Mouse (Mus musculus): Measurements from ENCODE around the gene Als2cr12.
"Not testable (repeated sequence)": the region's sequence is repeated elsewhere in the genome, so short reads cannot be mapped to it uniquely, and the experiment has no call there.

Als2cr12 gene

GRCm38 (mm10) chr1:58719356-58719945, 23.7 kb upstream of the Als2cr12 start:
- no peak for DNase-seq (ENCODE audit: inconsistent ontology term)

DNA sequence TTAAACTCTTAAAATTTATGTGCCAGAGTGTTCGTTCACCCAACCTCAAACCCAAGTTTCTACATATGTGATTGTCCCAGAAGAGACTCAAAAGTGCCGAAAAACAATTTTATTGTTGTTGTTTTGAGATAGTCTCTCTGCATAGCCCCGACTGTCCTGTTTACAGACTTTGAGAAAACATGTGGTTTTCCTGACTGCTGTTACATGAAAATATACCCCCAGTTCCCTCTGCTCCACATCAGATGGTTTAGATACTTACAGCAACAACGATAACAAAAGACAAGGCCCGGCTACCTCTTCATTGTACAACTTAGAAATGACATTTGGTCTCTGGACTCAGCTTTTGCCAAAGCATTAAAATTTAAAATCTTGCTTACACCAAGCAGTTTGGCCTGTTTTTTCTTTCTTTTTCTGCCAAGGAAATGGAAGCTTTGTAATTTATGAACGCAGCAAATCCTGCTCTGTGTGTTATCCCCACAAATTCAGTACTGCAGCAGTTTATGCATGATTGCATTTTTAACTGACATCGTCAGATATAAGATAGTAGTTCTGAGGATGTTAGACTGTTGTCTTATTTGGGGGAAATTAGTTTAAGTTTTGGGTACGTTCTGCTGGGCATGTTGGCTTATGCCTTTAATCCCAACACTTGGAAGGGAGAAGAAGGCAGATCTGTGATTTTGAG, 21.9 kb upstream of the Als2cr12 start:
- no peak for DNase-seq (ENCODE audit: inconsistent ontology term)

- no peak for DNase-seq (ENCODE audit: inconsistent ontology term)
These were observed 21.1 kb upstream of the Als2cr12 start for GRCm38 (mm10) chr1:58716883-58717220.

DNA sequence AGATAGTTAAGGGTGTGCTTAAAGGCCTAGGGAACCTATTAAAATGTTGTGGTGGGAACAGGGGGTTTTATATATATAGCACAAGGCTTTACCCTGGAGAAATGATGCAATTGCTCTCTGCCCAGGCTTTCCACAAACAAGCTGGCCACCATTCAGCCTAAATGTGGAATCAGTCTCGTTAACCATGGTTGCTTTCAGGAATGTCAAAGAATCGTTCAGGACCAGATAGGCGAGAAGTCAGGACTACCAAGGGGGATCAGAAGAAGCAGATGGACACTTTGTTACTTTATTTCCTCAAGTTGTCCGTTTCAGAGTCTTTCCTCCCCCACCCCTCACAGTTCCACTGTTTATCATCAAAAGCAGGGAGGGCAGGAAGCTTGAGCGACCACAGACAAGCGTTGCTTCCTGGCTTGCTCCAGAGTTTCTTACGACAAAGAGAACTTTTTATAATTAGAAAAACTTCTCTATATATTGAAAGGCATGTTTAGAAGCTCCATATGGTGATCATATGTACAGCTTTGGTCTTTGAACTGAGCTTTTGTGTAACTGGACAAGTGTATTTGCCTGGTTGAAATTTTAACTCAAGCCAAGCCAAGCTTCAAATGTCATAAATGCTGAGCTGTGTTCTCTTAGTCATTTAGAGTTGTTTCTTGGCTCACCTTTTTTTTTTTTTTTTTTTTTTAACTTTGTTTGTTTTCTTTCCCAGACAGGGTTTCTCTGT, 20.5 kb upstream of the Als2cr12 start:
- no peak for DNase-seq (ENCODE audit: inconsistent ontology term)

DNA sequence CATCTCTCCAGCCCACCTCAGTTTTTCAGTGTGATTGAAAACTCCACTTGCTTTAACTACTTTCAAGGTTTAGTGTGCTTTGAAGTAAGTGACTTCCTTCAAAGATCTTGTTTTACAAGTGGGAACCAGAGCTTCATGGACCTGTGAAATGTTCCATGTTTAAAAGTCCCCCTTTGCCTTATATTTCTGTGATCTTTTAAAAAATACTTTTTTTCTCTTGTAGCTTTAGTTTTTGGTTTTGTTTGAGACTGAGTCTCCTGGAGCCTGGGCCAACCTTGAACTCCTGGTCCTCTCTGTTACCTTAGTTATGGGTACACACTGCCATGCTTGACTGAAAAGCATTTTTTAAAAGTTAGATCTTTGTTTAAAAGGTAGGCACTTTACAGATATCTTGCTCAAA, 19.7 kb upstream of the Als2cr12 start:
- no peak for DNase-seq (ENCODE audit: inconsistent ontology term)

DNA sequence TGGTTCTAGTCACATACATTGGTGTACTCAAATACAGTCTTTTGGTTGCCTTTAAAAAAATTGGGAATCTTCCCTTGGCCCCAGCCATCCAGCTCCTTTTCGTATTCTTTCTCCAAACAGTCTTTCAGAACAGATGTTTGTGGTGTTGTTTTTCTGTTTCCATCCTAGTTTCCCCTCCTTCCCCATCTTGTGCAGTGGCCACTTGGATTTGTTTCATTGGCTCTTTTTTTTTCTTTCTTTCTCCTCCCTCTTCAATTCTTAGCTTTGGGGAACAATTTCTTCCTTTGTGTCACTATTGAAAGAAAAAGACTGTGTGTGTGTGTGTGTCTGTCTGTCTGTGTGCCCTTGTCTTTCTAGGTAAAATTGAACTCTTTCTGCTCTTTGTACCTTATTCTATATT, 18.6 kb upstream of the Als2cr12 start:
- DNase-seq (ENCODE audit: inconsistent ontology term), result no peak

- no peak for DNase-seq (ENCODE audit: inconsistent ontology term)
These were observed 18.1 kb upstream of the Als2cr12 start for GRCm38 (mm10) chr1:58713893-58714231.

- peak; percentile 73 for DNase-seq (ENCODE audit: inconsistent ontology term)
These were observed 17.5 kb upstream of the Als2cr12 start for GRCm38 (mm10) chr1:58713081-58713892.

DNA sequence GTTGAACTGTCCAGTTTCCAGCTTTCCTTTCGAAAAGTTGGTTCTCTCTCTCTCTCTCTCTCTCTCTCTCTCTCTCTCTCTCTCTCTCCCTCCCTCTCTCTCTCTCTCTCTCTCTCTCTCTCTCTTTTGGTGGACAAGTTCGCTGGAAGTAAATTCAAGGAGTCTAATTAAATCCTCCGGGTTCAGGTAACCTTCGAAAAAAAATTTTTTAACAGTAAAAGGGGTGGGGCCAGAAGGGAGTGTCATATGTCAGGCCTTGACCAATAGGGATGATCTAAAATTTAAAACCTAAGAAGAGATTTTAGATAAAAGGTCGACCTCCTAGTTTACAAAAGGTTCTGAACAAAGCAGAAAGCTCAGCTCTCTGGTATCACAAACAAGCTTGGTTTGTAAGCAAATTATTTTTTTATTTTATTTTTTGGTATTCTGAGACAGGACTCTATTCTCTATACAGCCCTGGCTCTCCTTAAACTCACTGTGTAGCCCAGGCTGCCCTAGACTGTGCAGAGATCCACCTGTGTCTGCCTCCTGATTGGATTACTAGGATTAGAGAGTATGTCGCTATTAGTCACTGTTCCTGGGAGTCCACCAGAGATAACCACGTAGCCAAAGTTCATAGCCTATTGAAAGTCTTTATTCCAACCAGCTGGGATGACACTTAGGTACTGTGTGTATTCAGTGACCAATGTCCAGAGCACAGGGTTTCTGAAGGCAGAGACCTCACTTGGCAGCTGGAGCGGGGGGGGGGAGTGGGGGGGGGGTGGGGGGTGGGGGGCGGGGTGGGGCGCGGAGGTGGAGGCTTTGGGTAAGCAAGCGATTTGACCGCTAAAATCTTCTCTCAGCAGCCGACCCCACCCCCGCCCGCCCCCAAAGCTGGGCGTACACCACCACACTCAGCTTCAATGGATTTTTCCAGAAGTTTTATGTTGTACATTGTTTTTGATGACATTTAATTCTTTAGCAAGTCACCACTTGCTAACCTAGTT, 16.6 kb upstream of the Als2cr12 start:
- DNase-seq (ENCODE audit: inconsistent ontology term), result peak; percentile 88

DNA sequence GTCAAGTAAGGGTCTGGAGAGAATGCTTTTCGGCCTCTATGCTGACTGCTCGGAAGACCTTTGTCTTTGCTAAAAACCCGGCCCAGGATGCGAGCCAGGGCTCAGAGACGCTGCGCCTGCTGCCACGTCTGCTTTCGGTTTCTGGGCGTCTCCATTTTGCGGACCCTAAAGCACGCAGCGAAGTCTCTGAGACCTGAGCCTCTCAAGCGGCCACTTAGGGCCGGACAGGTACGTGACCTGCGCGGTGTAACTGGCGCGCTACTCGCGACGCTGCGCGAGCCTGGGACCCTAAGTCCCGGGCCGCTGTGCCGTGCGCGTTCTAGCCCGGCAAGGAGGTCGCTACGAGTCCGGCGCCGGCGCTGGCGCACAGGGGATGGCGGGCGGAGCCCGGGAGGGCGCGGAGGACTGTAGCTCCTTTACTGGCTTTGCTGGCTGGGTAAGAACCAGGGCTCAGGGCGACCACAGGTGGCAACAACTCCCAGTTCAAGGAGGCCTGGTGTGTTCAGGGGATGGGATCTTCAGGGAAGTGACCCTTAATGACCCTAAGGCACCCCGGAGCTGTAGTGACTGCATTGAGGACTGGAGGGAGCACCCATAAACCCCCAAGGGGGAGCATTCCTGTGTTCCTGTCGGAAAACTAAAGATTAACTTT, 15.7 kb upstream of the Als2cr12 start, which contains the start of gene Cflar:
TSS of gene Cflar (plus strand) at position 144 of the 652 bp plus-strand sequence.
- DNase-seq (ENCODE audit: inconsistent ontology term), result peak; percentile 89

DNA sequence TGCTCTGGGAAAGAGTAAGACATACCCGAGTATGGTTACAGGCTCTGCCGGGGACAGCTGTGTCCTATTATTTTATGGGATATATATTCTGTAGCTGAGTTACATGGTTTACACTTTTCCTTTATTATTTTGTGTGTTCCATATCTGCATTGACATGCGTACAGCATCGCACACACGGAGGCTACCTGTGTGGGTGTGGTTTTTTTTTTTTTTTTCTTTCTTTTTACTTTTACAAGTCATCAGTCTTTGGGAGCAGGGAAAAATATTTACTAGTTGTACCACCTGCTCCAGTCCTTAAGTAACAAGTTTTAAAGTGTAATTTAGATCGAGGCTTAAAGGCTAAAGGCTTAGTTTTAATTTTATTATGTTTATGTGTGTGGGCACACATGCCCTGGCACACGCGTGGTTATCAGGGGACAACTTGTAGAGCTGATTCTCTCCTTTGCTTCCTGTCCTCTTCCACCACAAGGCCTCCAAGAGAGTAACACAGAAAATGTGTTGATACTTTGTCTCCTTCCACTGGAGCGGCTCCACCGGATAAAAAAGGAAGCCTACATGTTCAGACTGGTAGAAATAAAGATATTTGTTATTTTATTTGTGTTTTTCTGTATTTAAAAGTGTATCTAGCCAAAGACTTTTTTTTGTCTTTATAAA, 15.0 kb upstream of the Als2cr12 start:
- DNase-seq (ENCODE audit: inconsistent ontology term), result no peak

DNA sequence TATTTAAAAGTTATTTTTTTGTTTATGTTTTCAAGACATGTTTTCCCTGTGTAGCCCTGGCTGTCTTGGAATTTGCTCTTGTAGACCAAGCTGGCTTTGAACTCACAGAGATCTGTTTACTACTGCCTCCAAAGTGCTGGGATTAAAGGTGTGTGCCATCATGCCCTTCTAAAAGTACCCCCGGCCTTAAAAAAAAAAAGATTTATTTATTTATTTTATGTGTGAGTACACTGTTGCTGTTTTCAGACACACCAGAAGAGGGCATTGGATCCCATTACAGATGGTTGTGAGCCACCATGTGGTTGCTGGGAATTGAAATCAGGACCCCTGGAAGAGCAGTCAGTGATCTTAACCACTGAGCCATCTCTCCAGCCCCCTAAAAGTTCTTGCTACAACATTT, 14.3 kb upstream of the Als2cr12 start:
- DNase-seq (ENCODE audit: inconsistent ontology term), result not testable (repeated sequence)

GRCm38 (mm10) chr1:58700580-58701162, 4.9 kb upstream of the Als2cr12 start:
- not testable (repeated sequence) for DNase-seq (ENCODE audit: inconsistent ontology term)

DNA sequence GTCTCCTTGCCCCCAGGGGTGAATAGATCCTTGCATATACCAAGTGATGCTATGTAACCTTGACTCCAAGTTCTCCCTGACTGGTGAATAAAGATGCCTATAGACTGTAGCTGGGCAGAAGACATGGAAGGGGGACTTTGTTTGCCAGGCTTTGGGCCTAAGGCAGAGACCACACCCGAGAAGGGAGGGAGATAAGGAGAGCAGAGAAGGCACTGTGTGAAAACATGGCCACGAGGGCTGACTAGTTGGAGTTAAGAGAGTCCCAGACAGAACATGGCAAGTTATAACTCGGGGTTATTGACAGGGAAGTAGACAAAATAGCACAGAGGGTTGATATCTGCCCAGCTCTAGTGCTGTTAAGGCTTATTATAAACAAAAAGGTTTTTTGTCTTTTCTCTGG, 4.2 kb upstream of the Als2cr12 start:
- DNase-seq (ENCODE audit: inconsistent ontology term), result no peak

GRCm38 (mm10) chr1:58698781-58699180, 3.0 kb upstream of the Als2cr12 start:
- DNase-seq (ENCODE audit: inconsistent ontology term), result peak; percentile 63

GRCm38 (mm10) chr1:58697607-58698006, 1.8 kb upstream of the Als2cr12 start:
- DNase-seq (ENCODE audit: inconsistent ontology term), result not testable (repeated sequence)

GRCm38 (mm10) chr1:58693696-58694095, 2.1 kb downstream of the Als2cr12 start:
- DNase-seq (ENCODE audit: inconsistent ontology term), result no peak

DNA sequence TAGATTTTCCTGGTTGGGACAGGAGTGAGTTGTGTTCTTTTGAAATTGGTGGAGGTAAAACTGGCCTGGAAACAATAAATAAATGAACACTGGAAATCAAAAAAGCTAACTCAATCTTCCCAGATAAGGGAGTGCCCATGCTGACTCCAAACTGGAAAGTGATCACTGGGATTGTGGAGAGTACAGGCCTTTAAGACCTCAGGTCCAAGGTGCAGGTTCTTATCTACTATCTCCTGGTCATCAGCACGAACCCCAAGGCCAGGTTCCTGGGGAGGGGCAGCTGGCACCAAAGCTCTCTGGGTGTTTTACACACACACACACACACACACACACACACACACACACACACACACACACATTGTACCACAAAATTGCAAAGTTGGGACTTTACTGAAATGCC, 4.1 kb downstream of the Als2cr12 start:
- DNase-seq (ENCODE audit: inconsistent ontology term), result not testable (repeated sequence)

DNA sequence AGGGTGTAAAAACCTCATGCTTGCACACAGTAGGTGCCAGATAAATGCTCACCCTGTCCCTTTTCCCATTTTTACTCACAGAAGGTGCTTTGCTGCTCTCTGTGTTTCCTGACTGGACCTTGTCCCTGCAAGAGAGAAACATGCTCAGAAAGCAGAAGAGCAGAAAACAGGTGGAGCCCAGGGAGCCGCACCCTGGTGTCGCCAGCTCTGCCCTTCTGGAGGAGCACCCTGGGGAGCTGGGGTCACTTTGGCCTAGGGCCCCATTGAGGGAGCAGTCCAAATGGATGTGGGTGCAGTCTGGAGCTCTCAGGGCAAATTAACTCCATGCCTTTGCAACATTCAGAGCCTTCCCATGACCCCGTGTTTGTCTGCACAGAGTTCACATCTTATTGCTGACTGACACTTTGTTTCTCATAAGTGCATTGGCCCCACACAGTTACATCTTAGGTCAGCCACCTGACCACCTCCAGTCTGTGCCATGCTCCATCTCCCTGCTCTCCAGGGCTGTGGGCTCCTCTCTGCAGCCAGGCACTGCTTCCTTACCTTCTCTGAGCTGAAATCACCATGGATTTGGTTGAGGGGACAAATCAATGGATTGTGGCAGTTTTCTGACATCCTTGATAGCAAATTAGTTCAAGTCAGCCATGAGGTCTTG, 4.8 kb downstream of the Als2cr12 start:
- DNase-seq (ENCODE audit: inconsistent ontology term), result not testable (repeated sequence)
